In genomic region chr8:107117019-107117418, GRCm38 (mm10) we compare ENCODE assay signal across 15 mouse cellular contexts. TPM values are rescaled to one million over a fixed set of nuclear protein-coding genes. Genes with fewer than 3 reads are reported as not detected.
DNase-seq lines count a peak whose midpoint lies in the region; ATAC-seq and TF ChIP-seq lines count a peak whose summit lies in the region.
"Had no signal": no experiment of that assay in that cellular context is flagged by ENCODE, and none has a peak within 500 bp of the region (broad histone marks: within the 10 kb centered on the region; RNA-seq: fewer than 3 reads in every experiment).

No protein-coding gene starts in this region.

- no peak overlapping the region for H3K27ac ChIP-seq in liver, postnatal 0 days (ENCODE audit: low read depth)
- H3K27ac ChIP-seq in kidney, embryonic 14.5 days (ENCODE audit: low read depth, low read length): peak overlapping the region; percentile 69; the same call in 1 of the 2 replicates
- H3K27ac ChIP-seq in lung, embryonic 15.5 days: 0 out of 2 replicates have a peak overlapping the region, but pooled peaks have one; percentile 5
- H3K27ac ChIP-seq: embryonic facial prominence, embryonic 12.5 days; forebrain, embryonic 15.5 days; limb, embryonic 15.5 days; neural tube, embryonic 13.5 days had no signal

- H3K4me1 ChIP-seq in liver, postnatal 0 days (ENCODE audit: insufficient read depth): peaks cover 12% of the 10 kb centered on the region
- peaks cover 40% of the 10 kb centered on the region for H3K4me1 ChIP-seq in kidney, embryonic 14.5 days (ENCODE audit: control insufficient read depth, insufficient read depth, low read length)
- peaks cover 25% of the 10 kb centered on the region for H3K4me1 ChIP-seq in lung, embryonic 15.5 days
- H3K4me1 ChIP-seq: forebrain, embryonic 15.5 days had no signal

- no peak overlapping the region for H3K9ac ChIP-seq in liver, postnatal 0 days (replicated peaks)
- H3K9ac ChIP-seq in kidney, embryonic 14.5 days (ENCODE audit: low read depth, low read length): no peak overlapping the region
- H3K9ac ChIP-seq in lung, embryonic 15.5 days: no peak overlapping the region
- H3K9ac ChIP-seq: embryonic facial prominence, embryonic 12.5 days; forebrain, embryonic 15.5 days; limb, embryonic 15.5 days; neural tube, embryonic 13.5 days had no signal

- no peaks in the 10 kb centered on the region for H3K36me3 ChIP-seq in liver, postnatal 0 days (replicated peaks; ENCODE audit: insufficient read depth, low read length)
- H3K36me3 ChIP-seq in kidney, embryonic 14.5 days (ENCODE audit: control insufficient read depth, insufficient read depth, low read length): no peaks in the 10 kb centered on the region
- H3K36me3 ChIP-seq in lung, embryonic 15.5 days: no peaks in the 10 kb centered on the region
- H3K36me3 ChIP-seq: embryonic facial prominence, embryonic 12.5 days; forebrain, embryonic 15.5 days; limb, embryonic 15.5 days; neural tube, embryonic 13.5 days had no signal

- H3K27me3 ChIP-seq in liver, postnatal 0 days (ENCODE audit: insufficient read depth, low read length): no peaks in the 10 kb centered on the region
- H3K27me3 ChIP-seq in kidney, embryonic 14.5 days (ENCODE audit: control insufficient read depth, insufficient read depth, low read length): no peaks in the 10 kb centered on the region
- H3K27me3 ChIP-seq in lung, embryonic 15.5 days: no peaks in the 10 kb centered on the region
- H3K27me3 ChIP-seq: embryonic facial prominence, embryonic 12.5 days; forebrain, embryonic 15.5 days; limb, embryonic 15.5 days; neural tube, embryonic 13.5 days had no signal

- peak; percentile 77 for ATAC-seq in liver, postnatal 0 days
- ATAC-seq in kidney, embryonic 14.5 days (ENCODE audit: low FRiP score, low TSS enrichment): no peak
- no peak for ATAC-seq in lung, embryonic 15.5 days (ENCODE audit: borderline replicate concordance, extremely low read depth, low FRiP score, low TSS enrichment)
- ATAC-seq: CD4-positive, CD25-positive, alpha-beta regulatory T cell, adult 4 months; forebrain, embryonic 15.5 days had no signal

- no peak overlapping the region for H3K4me3 ChIP-seq in liver, postnatal 0 days (ENCODE audit: low read depth, low read length)
- H3K4me3 ChIP-seq in kidney, embryonic 14.5 days (ENCODE audit: low read length): no peak overlapping the region
- no peak overlapping the region for H3K4me3 ChIP-seq in lung, embryonic 15.5 days
- H3K4me3 ChIP-seq: embryonic facial prominence, embryonic 12.5 days; forebrain, embryonic 15.5 days; limb, embryonic 15.5 days; neural tube, embryonic 13.5 days had no signal

- no peak for TF ChIP-seq EP300 in liver, postnatal 0 days (IDR thresholded peaks at IDR 0.05; ENCODE audit: low read depth)

- no peak overlapping the region for H3K4me2 ChIP-seq in liver, postnatal 0 days (ENCODE audit: low read depth, low read length)
- no peak overlapping the region for H3K4me2 ChIP-seq in kidney, embryonic 14.5 days (replicated peaks; ENCODE audit: low read depth, low read length)
- H3K4me2 ChIP-seq in lung, embryonic 15.5 days: no peak overlapping the region
- H3K4me2 ChIP-seq: embryonic facial prominence, embryonic 12.5 days; forebrain, embryonic 15.5 days; limb, embryonic 15.5 days; neural tube, embryonic 13.5 days had no signal

- WGBS in liver, postnatal 0 days (ENCODE audit: insufficient replicate concordance): 49% methylated on average over 2 of the region's 2 CpGs
- 39% methylated on average over 2 of the region's 2 CpGs for WGBS in kidney, embryonic 14.5 days
- WGBS in lung, embryonic 15.5 days: 38% methylated on average over 2 of the region's 2 CpGs

- TF ChIP-seq CTCF in liver, postnatal 0 days (IDR thresholded peaks at IDR 0.05; ENCODE audit: low read depth): no peak

- no peaks in the 10 kb centered on the region for H3K9me3 ChIP-seq in liver, postnatal 0 days (ENCODE audit: low read length)
- H3K9me3 ChIP-seq in kidney, embryonic 14.5 days (ENCODE audit: control insufficient read depth, low read length): no peaks in the 10 kb centered on the region
- H3K9me3 ChIP-seq in lung, embryonic 15.5 days: no peaks in the 10 kb centered on the region
- H3K9me3 ChIP-seq: embryonic facial prominence, embryonic 12.5 days; forebrain, embryonic 15.5 days; limb, embryonic 15.5 days; neural tube, embryonic 13.5 days had no signal

- no peak for DNase-seq in liver, postnatal 0 days
- no peak for DNase-seq in liver
- DNase-seq in yolk sac, embryonic 10.5 days (ENCODE audit: low spot score): peak; percentile 69
- no peak for DNase-seq in cerebellum, adult 9-10 months
- DNase-seq in cerebellum, postnatal 10 days: no peak
- no peak for DNase-seq in B cell, adult 2 months
- DNase-seq: cerebellum, adult 11-12 months; midbrain, embryonic 14.5 days had no signal

RNA-seq across cellular contexts. Expression of gene Terf2, which starts 20.7 kb away (rescaled TPM):
- polyA plus RNA-seq in liver, postnatal 0 days (2015; fragmentation: Nextera tagmentation; extraction: Ambion mirVana): 6.9 and 7.3 TPM in 2 replicates
- polyA plus RNA-seq in kidney, embryonic 14.5 days (2014; fragmentation: Nextera tagmentation; extraction: Ambion mirVana): 15.8 and 19.2 TPM in 2 replicates
- polyA plus RNA-seq in lung, embryonic 15.5 days (2015; fragmentation: Nextera tagmentation; extraction: Ambion mirVana): 16.4 and 17.0 TPM in 2 replicates

RNA-seq across cellular contexts. Expression of gene Cyb5b, which starts 33.4 kb away (rescaled TPM):
- polyA plus RNA-seq in liver, postnatal 0 days (2015; fragmentation: Nextera tagmentation; extraction: Ambion mirVana): 19.7 and 23.6 TPM in 2 replicates
- 67.0 and 152 TPM in 2 replicates for polyA plus RNA-seq in kidney, embryonic 14.5 days (2014; fragmentation: Nextera tagmentation; extraction: Ambion mirVana)
- 87.3 and 88.3 TPM in 2 replicates for polyA plus RNA-seq in lung, embryonic 15.5 days (2015; fragmentation: Nextera tagmentation; extraction: Ambion mirVana)

RNA-seq across cellular contexts. Expression of gene Tmed6, which starts 51.6 kb away (rescaled TPM):
- 0.92 and 1.5 TPM in 2 replicates for polyA plus RNA-seq in liver, postnatal 0 days (2015; fragmentation: Nextera tagmentation; extraction: Ambion mirVana)
- 22.5 and 31.9 TPM in 2 replicates for polyA plus RNA-seq in kidney, embryonic 14.5 days (2014; fragmentation: Nextera tagmentation; extraction: Ambion mirVana)
- polyA plus RNA-seq in lung, embryonic 15.5 days (2015; fragmentation: Nextera tagmentation; extraction: Ambion mirVana): 1.3 and 2.1 TPM in 2 replicates
- polyA plus RNA-seq: CD4-positive, CD25-positive, alpha-beta regulatory T cell, adult 4 months; embryonic facial prominence, embryonic 12.5 days; forebrain, embryonic 15.5 days; limb, embryonic 15.5 days; midbrain, embryonic 14.5 days; neural tube, embryonic 13.5 days had no signal
